Mouse (Mus musculus): ENCODE results near the gene Atp2c2. TPM values are rescaled to one million over a fixed set of nuclear protein-coding genes. Genes with fewer than 3 reads are reported as not detected.

The Atp2c2 gene
- polyA plus RNA-seq, 1 experiment from 2014 or later = 0.05 TPM

GRCm38 (mm10) chr8:119668447-119668846 is 31.4 kb upstream of the Atp2c2 start:
- Histone ChIP-seq H3K27ac (ENCODE audit: low read depth, low read length) (no peak overlapping the region), H3K27me3 (replicated peaks; ENCODE audit: control insufficient read depth, insufficient read depth, low read length) (no peaks in the 10 kb centered on the region), H3K4me1 (ENCODE audit: control insufficient read depth, insufficient read depth, low read length) (no peaks in the 10 kb centered on the region), H3K4me2 (ENCODE audit: low read length) (no peak overlapping the region), H3K36me3 (ENCODE audit: control insufficient read depth, insufficient read depth, low read length) (no peaks in the 10 kb centered on the region), H3K9me3 (replicated peaks; ENCODE audit: control insufficient read depth, low read length) (no peaks in the 10 kb centered on the region), H3K4me3 (ENCODE audit: low read depth, low read length) (no peak overlapping the region), H3K9ac (ENCODE audit: low read length) (no peak overlapping the region)
- DNase-seq (ENCODE audit: low spot score) (no peak), ATAC-seq (no peak)
- WGBS = 53% methylated on average over 9 of the region's 9 CpGs

DNA sequence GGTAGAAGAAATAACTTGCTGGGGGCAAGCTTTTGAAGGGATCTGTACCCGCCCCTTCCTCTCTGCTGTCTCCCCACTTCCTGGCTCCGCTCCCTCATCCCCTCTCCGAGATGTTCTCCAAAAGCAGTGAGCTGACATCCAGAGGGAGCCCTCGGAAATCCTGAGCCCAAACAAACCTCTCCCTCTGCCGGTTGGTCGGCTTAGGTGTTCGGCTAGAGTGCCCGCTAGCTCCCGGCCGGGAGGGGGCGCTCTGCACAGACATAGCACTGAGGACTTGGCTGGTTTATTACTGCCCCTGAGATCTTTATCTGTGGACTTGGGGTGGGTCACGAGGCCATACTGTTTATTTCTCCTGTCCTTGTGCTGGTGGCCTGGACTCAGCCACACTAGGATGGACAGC is 30.5 kb upstream of the Atp2c2 start:
- no peak overlapping the region for H3K4me2 ChIP-seq (ENCODE audit: low read length)
- WGBS = 58% methylated on average over 12 of the region's 12 CpGs
- H3K9me3 ChIP-seq (replicated peaks; ENCODE audit: control insufficient read depth, low read length) = no peaks in the 10 kb centered on the region
- no peaks in the 10 kb centered on the region for H3K4me1 ChIP-seq (ENCODE audit: control insufficient read depth, insufficient read depth, low read length)
- DNase-seq (ENCODE audit: low spot score) (no peak), ATAC-seq (no peak)
- H3K36me3 ChIP-seq (ENCODE audit: control insufficient read depth, insufficient read depth, low read length) = no peaks in the 10 kb centered on the region
- no peak overlapping the region for H3K4me3 ChIP-seq (ENCODE audit: low read depth, low read length)
- H3K27ac ChIP-seq (ENCODE audit: low read depth, low read length) = no peak overlapping the region
- no peak overlapping the region for H3K9ac ChIP-seq (ENCODE audit: low read length)
- H3K27me3 ChIP-seq (replicated peaks; ENCODE audit: control insufficient read depth, insufficient read depth, low read length) = no peaks in the 10 kb centered on the region

DNA sequence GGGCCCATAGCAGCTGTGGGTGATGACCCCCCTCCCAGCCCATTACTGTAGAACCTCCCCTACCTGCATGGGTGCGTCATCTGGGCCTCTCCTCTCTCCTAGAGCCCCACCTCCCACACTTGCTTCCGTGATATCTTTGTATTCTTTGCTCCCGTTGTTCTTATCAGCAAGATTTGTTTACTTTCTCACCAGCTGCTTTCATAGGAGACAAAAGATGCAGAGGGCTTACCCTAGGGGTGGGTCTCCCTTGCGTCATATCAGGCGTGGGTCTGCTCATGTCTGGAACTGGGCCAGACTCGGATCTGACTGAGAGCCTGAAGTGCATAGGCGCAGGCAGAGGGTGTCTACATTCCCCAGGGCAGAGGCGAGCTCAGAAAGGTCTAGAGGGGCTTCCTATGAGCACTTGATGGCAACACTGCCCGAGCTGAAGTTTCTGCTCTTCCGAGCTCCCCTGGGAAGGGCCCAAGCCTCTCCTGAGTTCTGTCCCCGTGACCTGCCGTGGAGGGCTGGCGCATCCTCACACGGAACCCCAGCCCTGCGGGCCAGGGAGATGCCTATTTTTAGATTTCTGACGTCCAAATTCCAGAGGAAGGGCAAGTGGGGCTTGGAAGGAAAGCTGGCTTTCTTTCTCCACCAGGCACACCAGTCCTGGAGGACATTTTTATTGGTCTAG is 29.3 kb upstream of the Atp2c2 start:
- Histone ChIP-seq H3K4me2 (ENCODE audit: low read length) (no peak overlapping the region), H3K9me3 (replicated peaks; ENCODE audit: control insufficient read depth, low read length) (no peaks in the 10 kb centered on the region), H3K4me1 (ENCODE audit: control insufficient read depth, insufficient read depth, low read length) (no peaks in the 10 kb centered on the region), H3K9ac (ENCODE audit: low read length) (no peak overlapping the region), H3K27me3 (replicated peaks; ENCODE audit: control insufficient read depth, insufficient read depth, low read length) (no peaks in the 10 kb centered on the region), H3K4me3 (ENCODE audit: low read depth, low read length) (no peak overlapping the region), H3K36me3 (ENCODE audit: control insufficient read depth, insufficient read depth, low read length) (no peaks in the 10 kb centered on the region), H3K27ac (ENCODE audit: low read depth, low read length) (no peak overlapping the region)
- ATAC-seq (no peak), DNase-seq (ENCODE audit: low spot score) (peak; percentile 11)
- WGBS = 65% methylated on average over 16 of the region's 16 CpGs

DNA sequence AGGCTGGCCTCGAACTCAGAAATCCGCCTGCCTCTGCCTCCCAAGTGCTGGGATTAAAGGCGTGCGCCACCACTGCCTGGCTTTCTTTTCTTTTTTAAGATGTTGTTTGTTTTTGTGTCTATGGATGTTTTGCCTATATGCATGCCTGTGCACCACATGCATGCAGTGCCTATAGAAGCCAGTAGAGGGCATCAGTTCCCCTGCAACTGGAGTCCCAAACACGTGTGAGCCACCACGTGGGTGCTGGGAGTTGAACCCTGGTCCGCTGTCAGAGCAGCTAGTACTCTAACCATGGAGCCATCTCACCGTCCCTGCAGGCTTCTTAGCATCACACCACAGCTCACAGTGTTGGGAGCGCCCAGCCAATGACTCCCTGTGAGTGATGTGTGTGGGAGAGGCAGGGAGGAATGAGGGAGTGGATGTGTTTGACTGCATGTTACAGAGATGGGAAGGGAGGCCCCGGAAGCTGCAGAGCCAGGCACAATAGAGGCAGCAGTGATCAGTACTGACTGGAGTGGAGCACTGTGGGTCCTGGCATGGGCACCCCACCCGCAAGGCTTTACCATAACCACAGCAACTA is 25.7 kb upstream of the Atp2c2 start:
- WGBS = 72% methylated on average over 10 of the region's 11 CpGs
- Histone ChIP-seq H3K9ac (ENCODE audit: low read length) (no peak overlapping the region), H3K4me2 (ENCODE audit: low read length) (no peak overlapping the region), H3K9me3 (replicated peaks; ENCODE audit: control insufficient read depth, low read length) (no peaks in the 10 kb centered on the region), H3K36me3 (ENCODE audit: control insufficient read depth, insufficient read depth, low read length) (no peaks in the 10 kb centered on the region), H3K4me3 (ENCODE audit: low read depth, low read length) (no peak overlapping the region), H3K4me1 (ENCODE audit: control insufficient read depth, insufficient read depth, low read length) (no peaks in the 10 kb centered on the region), H3K27ac (ENCODE audit: low read depth, low read length) (no peak overlapping the region), H3K27me3 (replicated peaks; ENCODE audit: control insufficient read depth, insufficient read depth, low read length) (no peaks in the 10 kb centered on the region)
- no peak for DNase-seq (ENCODE audit: low spot score)
- no peak for ATAC-seq

DNA sequence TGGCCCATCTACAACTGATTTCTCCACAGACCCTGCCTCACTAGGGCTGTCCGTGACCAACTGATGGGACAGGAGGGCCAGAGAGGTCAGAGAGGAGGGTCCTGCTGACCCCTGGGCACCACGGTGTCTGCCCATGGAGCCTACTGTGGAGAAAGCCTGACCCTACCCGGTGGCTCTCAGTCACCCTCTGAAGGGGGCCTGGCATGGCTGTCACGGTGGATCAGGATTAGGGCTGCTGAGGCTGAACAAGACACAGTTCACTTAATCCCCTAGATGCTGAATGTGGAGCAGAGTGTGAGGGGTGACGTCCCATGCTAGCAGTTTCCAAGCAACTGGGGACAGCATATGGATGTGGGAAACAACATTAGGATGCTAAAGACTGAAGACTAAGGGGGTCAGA is 24.4 kb upstream of the Atp2c2 start:
- WGBS = 61% methylated on average over 5 of the region's 5 CpGs
- DNase-seq (ENCODE audit: low spot score) = no peak
- ATAC-seq = no peak

DNA sequence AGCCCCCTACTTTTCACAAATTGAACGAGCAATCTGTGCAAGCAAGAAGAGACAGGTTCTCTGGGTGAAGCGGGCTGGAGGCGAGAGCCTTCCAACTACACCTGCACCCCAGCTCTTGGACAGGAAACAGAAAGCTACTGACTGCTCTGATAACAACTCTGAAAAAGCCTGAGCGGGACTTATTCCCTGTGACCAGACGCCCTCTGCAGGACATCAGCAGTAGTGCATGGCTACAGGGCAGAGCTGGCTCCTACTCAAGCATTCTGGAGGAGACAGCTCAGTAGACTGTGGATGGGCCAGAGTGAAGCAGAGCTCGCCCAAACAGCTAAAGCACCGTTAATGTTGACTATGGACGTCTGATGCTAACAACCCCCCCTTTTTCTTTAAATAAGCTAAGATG is 23.4 kb upstream of the Atp2c2 start:
- 18% methylated on average over 8 of the region's 8 CpGs for WGBS
- Histone ChIP-seq H3K9me3 (replicated peaks; ENCODE audit: control insufficient read depth, low read length) (no peaks in the 10 kb centered on the region), H3K4me1 (ENCODE audit: control insufficient read depth, insufficient read depth, low read length) (no peaks in the 10 kb centered on the region), H3K27me3 (replicated peaks; ENCODE audit: control insufficient read depth, insufficient read depth, low read length) (no peaks in the 10 kb centered on the region), H3K4me3 (ENCODE audit: low read depth, low read length) (no peak overlapping the region), H3K4me2 (ENCODE audit: low read length) (no peak overlapping the region), H3K27ac (ENCODE audit: low read depth, low read length) (no peak overlapping the region), H3K9ac (ENCODE audit: low read length) (no peak overlapping the region), H3K36me3 (ENCODE audit: control insufficient read depth, insufficient read depth, low read length) (no peaks in the 10 kb centered on the region)
- no peak for ATAC-seq
- DNase-seq (ENCODE audit: low spot score) = peak; percentile 91

More for the DNA sequence above, 24.4 kb upstream of the Atp2c2 start:
- Histone ChIP-seq H3K27ac (ENCODE audit: low read depth, low read length) (no peak overlapping the region), H3K4me3 (ENCODE audit: low read depth, low read length) (no peak overlapping the region), H3K4me2 (ENCODE audit: low read length) (no peak overlapping the region), H3K36me3 (ENCODE audit: control insufficient read depth, insufficient read depth, low read length) (no peaks in the 10 kb centered on the region), H3K4me1 (ENCODE audit: control insufficient read depth, insufficient read depth, low read length) (no peaks in the 10 kb centered on the region), H3K9me3 (replicated peaks; ENCODE audit: control insufficient read depth, low read length) (no peaks in the 10 kb centered on the region), H3K9ac (ENCODE audit: low read length) (no peak overlapping the region), H3K27me3 (replicated peaks; ENCODE audit: control insufficient read depth, insufficient read depth, low read length) (no peaks in the 10 kb centered on the region)

- Histone ChIP-seq H3K4me2 (ENCODE audit: low read length) (peak overlapping the region; percentile 36; the same call in 1 of the 2 replicates), H3K4me1 (ENCODE audit: control insufficient read depth, insufficient read depth, low read length) (no peaks in the 10 kb centered on the region)
- WGBS = 4% methylated on average over 18 of the region's 18 CpGs
These were observed 21.5 kb upstream of the Atp2c2 start for GRCm38 (mm10) chr8:119678138-119678843.

DNA sequence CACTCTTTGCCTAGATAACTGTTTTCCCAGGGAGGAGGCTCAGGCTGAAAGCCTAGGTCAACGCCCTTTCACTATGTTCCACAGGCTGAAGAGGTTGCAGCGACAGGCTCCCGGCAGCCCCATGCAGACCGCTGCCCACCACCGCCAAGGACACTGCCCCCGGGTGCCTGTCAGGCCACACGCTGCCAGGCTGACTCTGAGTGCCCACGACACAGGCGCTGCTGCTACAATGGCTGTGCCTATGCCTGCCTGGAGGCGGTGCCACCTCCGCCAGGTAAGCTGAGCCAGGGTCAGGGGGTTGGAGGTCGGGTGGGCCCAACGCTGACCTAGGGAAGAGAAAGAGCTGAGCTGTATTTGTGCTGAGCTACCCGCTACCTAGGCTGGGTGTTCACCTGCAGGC is 20.6 kb upstream of the Atp2c2 start:
- no peaks in the 10 kb centered on the region for H3K9me3 ChIP-seq (replicated peaks; ENCODE audit: control insufficient read depth, low read length)
- ATAC-seq = no peak
- WGBS = 61% methylated on average over 14 of the region's 14 CpGs

More at GRCm38 (mm10) chr8:119678138-119678843, 21.5 kb upstream of the Atp2c2 start:
- Histone ChIP-seq H3K9me3 (replicated peaks; ENCODE audit: control insufficient read depth, low read length) (no peaks in the 10 kb centered on the region), H3K27me3 (replicated peaks; ENCODE audit: control insufficient read depth, insufficient read depth, low read length) (no peaks in the 10 kb centered on the region), H3K36me3 (ENCODE audit: control insufficient read depth, insufficient read depth, low read length) (no peaks in the 10 kb centered on the region), H3K4me3 (ENCODE audit: low read depth, low read length) (no peak overlapping the region), H3K27ac (ENCODE audit: low read depth, low read length) (no peak overlapping the region), H3K9ac (ENCODE audit: low read length) (no peak overlapping the region)
- DNase-seq (ENCODE audit: low spot score) = peak; percentile 50
- peak; percentile 48; the same call in 1 of the 2 replicates for ATAC-seq

GRCm38 (mm10) chr8:119690602-119691001 is 9.2 kb upstream of the Atp2c2 start:
- WGBS = 78% methylated on average over 6 of the region's 6 CpGs
- ATAC-seq = no peak
- no peak overlapping the region for H3K9ac ChIP-seq (ENCODE audit: low read length)
- no peak for DNase-seq (ENCODE audit: low spot score)
- no peaks in the 10 kb centered on the region for H3K27me3 ChIP-seq (replicated peaks; ENCODE audit: control insufficient read depth, insufficient read depth, low read length)
- no peak overlapping the region for H3K4me3 ChIP-seq (ENCODE audit: low read depth, low read length)
- no peak overlapping the region for H3K4me2 ChIP-seq (ENCODE audit: low read length)
- no peak overlapping the region for H3K27ac ChIP-seq (ENCODE audit: low read depth, low read length)
- H3K9me3 ChIP-seq (replicated peaks; ENCODE audit: control insufficient read depth, low read length) = no peaks in the 10 kb centered on the region
- no peaks in the 10 kb centered on the region for H3K36me3 ChIP-seq (ENCODE audit: control insufficient read depth, insufficient read depth, low read length)
- H3K4me1 ChIP-seq (ENCODE audit: control insufficient read depth, insufficient read depth, low read length) = no peaks in the 10 kb centered on the region

More for the DNA sequence above, 20.6 kb upstream of the Atp2c2 start:
- Histone ChIP-seq H3K9ac (ENCODE audit: low read length) (no peak overlapping the region), H3K27me3 (replicated peaks; ENCODE audit: control insufficient read depth, insufficient read depth, low read length) (no peaks in the 10 kb centered on the region), H3K4me3 (ENCODE audit: low read depth, low read length) (no peak overlapping the region), H3K36me3 (ENCODE audit: control insufficient read depth, insufficient read depth, low read length) (no peaks in the 10 kb centered on the region), H3K4me2 (ENCODE audit: low read length) (no peak overlapping the region), H3K27ac (ENCODE audit: low read depth, low read length) (no peak overlapping the region), H3K4me1 (ENCODE audit: control insufficient read depth, insufficient read depth, low read length) (no peaks in the 10 kb centered on the region)
- DNase-seq (ENCODE audit: low spot score) = no peak
